Mouse (Mus musculus) C2C12 (cell line): ENCODE measurements at regions not wholly inside any gene's neighbourhood (a gene's known extent, or its start where the extent isn't known, plus 50 kb on each side); places are given as distances from the start of the nearest gene placed in this dataset.

Source experiments
- CTCF ChIP-seq: IDR thresholded peaks from one replicate; pipeline ENCODE4 v1.5.1; 2011; ENCODE audit not compliant: control insufficient read depth, insufficient read depth, insufficient read length
- MAX ChIP-seq: IDR thresholded peaks from one replicate; pipeline ENCODE4 v1.6.1; 2011; ENCODE audit warnings: mild to moderate bottlenecking, control low read depth
- USF1 ChIP-seq: IDR thresholded peaks from one replicate; pipeline ENCODE4 v1.6.1; 2011; ENCODE audit warnings: low read depth, mild to moderate bottlenecking, control low read depth, moderate library complexity

DNA sequence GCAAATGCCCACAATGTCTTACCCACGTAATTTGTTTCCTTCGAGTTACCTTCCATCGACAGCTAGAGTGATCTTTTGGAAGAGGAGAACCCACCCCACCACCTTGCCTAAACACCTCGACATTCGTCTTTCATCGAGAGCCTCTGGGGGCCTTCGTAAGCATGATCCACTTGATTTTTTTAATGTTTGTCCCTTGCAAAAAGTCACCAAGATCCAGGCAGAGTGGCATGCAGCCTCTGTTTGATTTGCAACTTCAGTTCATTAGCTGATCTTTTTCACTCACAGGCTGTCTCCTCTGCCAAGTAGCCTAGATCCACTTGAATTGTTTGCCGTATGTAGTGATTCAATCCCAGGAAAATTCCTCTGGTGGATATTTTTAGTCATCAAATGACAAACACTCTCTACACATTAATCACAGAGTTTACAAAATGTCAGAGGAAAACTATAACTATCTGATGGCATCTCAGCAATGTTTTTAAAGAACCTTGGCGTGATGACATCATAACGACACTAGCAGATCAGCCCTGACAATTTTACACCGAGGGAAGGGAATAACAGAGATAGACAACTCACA is 54.8 kb upstream of the Tsc22d1 start:
- no peak for TF ChIP-seq CTCF
- no peak for TF ChIP-seq USF1
- no peak for TF ChIP-seq MAX
